ENCODE assay signal across 16 mouse cellular contexts in the genomic region with DNA sequence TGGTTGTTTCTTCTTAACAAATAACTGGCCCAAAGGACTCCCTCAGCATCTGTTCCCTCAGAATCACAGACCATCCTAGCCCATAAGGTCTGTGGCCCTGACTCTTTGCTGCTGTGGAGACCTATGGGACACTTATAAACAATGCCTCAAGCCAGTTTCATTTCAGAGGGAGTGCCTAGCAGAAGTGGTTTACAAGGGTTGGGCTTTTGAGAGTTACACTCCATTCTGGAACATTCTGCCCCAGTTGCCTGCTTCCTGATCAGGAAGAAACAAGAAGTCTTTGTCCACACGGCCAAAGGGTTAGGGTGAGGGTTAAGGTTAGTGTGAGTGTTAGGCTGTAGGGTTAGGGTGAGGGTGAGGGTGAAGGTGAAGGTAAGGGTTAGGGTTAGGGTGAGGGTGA.
"Had no signal": no experiment of that assay in that cellular context is flagged by ENCODE, and none has a peak within 500 bp of the region (broad histone marks: within the 10 kb centered on the region; RNA-seq: fewer than 3 reads in every experiment).

No protein-coding gene starts in this region.

- ATAC-seq: intestine, postnatal 0 days had no signal

- H3K36me3 ChIP-seq: liver, embryonic 13.5 days; midbrain, embryonic 10.5 days had no signal

- DNase-seq: kidney, adult 2 months; kidney, postnatal 25 days; layer of hippocampus, adult 9-11 months; layer of hippocampus, postnatal 36 days; liver, embryonic 13.5 days; lung, embryonic 14.5 days; midbrain, embryonic 14.5 days; thymus, adult 18-20 months; thymus, postnatal 36 days had no signal

- H3K4me3 ChIP-seq: layer of hippocampus, adult 2 months; left cerebral cortex, adult 2 months; liver, embryonic 13.5 days; megakaryocyte, embryonic 14.5 days; midbrain, embryonic 10.5 days had no signal

- H3K4me2 ChIP-seq: liver, embryonic 13.5 days; lung, embryonic 14.5 days had no signal

- H3K9ac ChIP-seq: liver, embryonic 13.5 days; lung, embryonic 14.5 days had no signal

- H3K27ac ChIP-seq: kidney, postnatal 0 days; layer of hippocampus, adult 2 months; left cerebral cortex, adult 2 months; liver, embryonic 13.5 days; macrophage; midbrain, embryonic 10.5 days had no signal

- H3K27me3 ChIP-seq: liver, embryonic 13.5 days had no signal

- H3K9me3 ChIP-seq: liver, embryonic 13.5 days; megakaryocyte, embryonic 14.5 days; midbrain, embryonic 10.5 days had no signal

- H3K4me1 ChIP-seq: liver, embryonic 13.5 days had no signal
